Mouse (Mus musculus) E14TG2a.4 (cell line): ENCODE measurements around the gene Adgrg1.

Experiments used
- CTCF ChIP-seq: conservative IDR thresholded peaks from 2 replicates; pipeline ENCODE4 v1.5.1; 2014; ENCODE audit warnings: low read length
- POU5F1 ChIP-seq: IDR thresholded peaks from 2 replicates; pipeline ENCODE4 v1.6.1; 2014; ENCODE audit warnings: low read length, borderline replicate concordance

DNA sequence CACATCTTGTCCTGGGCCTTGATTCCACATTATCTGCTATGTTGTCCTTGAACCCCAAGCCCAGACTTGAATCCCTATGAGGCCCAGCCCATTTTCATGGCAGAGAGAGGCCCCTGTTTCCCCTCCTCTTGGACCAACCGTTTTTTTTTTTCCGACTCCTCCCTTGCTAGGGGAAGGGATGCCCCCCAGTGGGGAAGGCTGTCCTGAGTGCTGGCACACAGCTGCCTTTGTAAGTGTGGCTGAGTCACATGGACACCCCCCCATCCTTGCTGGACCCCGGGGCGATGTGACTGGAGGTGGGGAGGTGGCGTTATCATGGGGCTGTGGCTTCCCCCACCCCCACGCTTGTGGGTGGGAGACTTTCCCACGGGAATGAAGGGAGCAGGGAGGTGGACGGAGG lies 6.4 kb downstream of the Adgrg1 start:
- TF ChIP-seq CTCF (no peak), POU5F1 (no peak)
